Mouse (Mus musculus) 416B (cell line): ENCODE measurements around the gene Osm.
A peak's percentile ranks its signal among the peaks of the same experiment; 100 is the strongest.

ENCODE experiments used
- DNase-seq: peaks from one replicate; pipeline ENCODE4 v3.0.0; 2011; ENCODE audit warnings: low read depth

Osm gene

GRCm38 (mm10) chr11:4270744-4271459 is 34.7 kb downstream of the Osm start:
- DNase-seq: peak; percentile 36

GRCm38 (mm10) chr11:4271544-4271943 is 35.3 kb downstream of the Osm start:
- DNase-seq: no peak

GRCm38 (mm10) chr11:4276411-4276861 is 40.2 kb downstream of the Osm start:
- DNase-seq: no peak

GRCm38 (mm10) chr11:4279909-4280308 is 43.7 kb downstream of the Osm start:
- no peak for DNase-seq

GRCm38 (mm10) chr11:4281852-4282251 is 45.6 kb downstream of the Osm start:
- no peak for DNase-seq

- DNase-seq: no peak
These were observed 47.4 kb downstream of the Osm start for GRCm38 (mm10) chr11:4283627-4284026.

GRCm38 (mm10) chr11:4289280-4289679 is 53.1 kb downstream of the Osm start:
- peak; percentile 28 for DNase-seq
